Mouse (Mus musculus) cortical plate, adult 2 months (tissue): ENCODE measurements at regions not wholly inside any gene's neighbourhood (a gene's known extent, or its start where the extent isn't known, plus 50 kb on each side); places are given as distances from the start of the nearest gene placed in this dataset.

Experiments
- CTCF ChIP-seq: fragments of 200-500 bp; IDR thresholded peaks from 2 replicates; pipeline ENCODE4 v1.5.1; 2011; ENCODE audit warnings: mild to moderate bottlenecking, control low read depth, low read length; ENCODE audit not compliant: insufficient read depth; ENCODE audit errors: extremely low read depth
- POLR2A ChIP-seq: fragments of 200-500 bp; IDR thresholded peaks from 2 replicates; pipeline ENCODE4 v1.6.1; 2011; ENCODE audit warnings: mild to moderate bottlenecking, low read length, control low read depth; ENCODE audit not compliant: insufficient read depth; ENCODE audit errors: extremely low read depth

- TF ChIP-seq CTCF (no peak), POLR2A (no peak)
Observed at GRCm38 (mm10) chr10:65058086-65058485, 968.0 kb upstream of the Lrrtm3 start.
